ENCODE assay signal across 21 mouse cellular contexts in genomic region chr7:6415442-6415787, GRCm38 (mm10). TPM values are rescaled to one million over a fixed set of nuclear protein-coding genes. Genes with fewer than 3 reads are reported as not detected.
A peak's percentile ranks its signal among the peaks of the same experiment; 100 is the strongest.
DNase-seq lines count a peak whose midpoint lies in the region; ATAC-seq lines count a peak whose summit lies in the region.
"Had no signal": no experiment of that assay in that cellular context is flagged by ENCODE, and none has a peak within 500 bp of the region (broad histone marks: within the 10 kb centered on the region; RNA-seq: fewer than 3 reads in every experiment).

No protein-coding gene starts in this region.

- no peaks in the 10 kb centered on the region for H3K9me3 ChIP-seq in forebrain, embryonic 14.5 days (replicated peaks; ENCODE audit: control insufficient read depth, low read length)
- no peaks in the 10 kb centered on the region for H3K9me3 ChIP-seq in hindbrain, embryonic 16.5 days (ENCODE audit: control insufficient read depth, low read length)
- no peaks in the 10 kb centered on the region for H3K9me3 ChIP-seq in neural tube, embryonic 12.5 days
- no peaks in the 10 kb centered on the region for H3K9me3 ChIP-seq in liver, embryonic 11.5 days (ENCODE audit: control insufficient read depth, low read length)
- 0 out of 2 replicates have a peak, but pooled peaks cover 4% of the 10 kb centered on the region for H3K9me3 ChIP-seq in heart, embryonic 12.5 days (replicated peaks)
- H3K9me3 ChIP-seq: limb, embryonic 12.5 days had no signal

- H3K36me3 ChIP-seq in forebrain, embryonic 14.5 days (ENCODE audit: control insufficient read depth, insufficient read depth, low read length), result no peaks in the 10 kb centered on the region
- H3K36me3 ChIP-seq in hindbrain, embryonic 16.5 days (ENCODE audit: control insufficient read depth, insufficient read depth, low read length), result no peaks in the 10 kb centered on the region
- no peaks in the 10 kb centered on the region for H3K36me3 ChIP-seq in neural tube, embryonic 12.5 days
- H3K36me3 ChIP-seq in liver, embryonic 11.5 days (ENCODE audit: control insufficient read depth, insufficient read depth, low read length), result no peaks in the 10 kb centered on the region
- H3K36me3 ChIP-seq in heart, embryonic 12.5 days, result no peaks in the 10 kb centered on the region
- H3K36me3 ChIP-seq: heart, embryonic 13.5 days; limb, embryonic 12.5 days had no signal

- peak overlapping the region; percentile 46 for H3K4me2 ChIP-seq in forebrain, embryonic 14.5 days (ENCODE audit: low read length)
- peak overlapping the region; percentile 61 for H3K4me2 ChIP-seq in hindbrain, embryonic 16.5 days (ENCODE audit: low read length)
- peak overlapping the region; percentile 53 for H3K4me2 ChIP-seq in neural tube, embryonic 12.5 days (replicated peaks)
- no peak overlapping the region for H3K4me2 ChIP-seq in liver, embryonic 11.5 days
- H3K4me2 ChIP-seq in heart, embryonic 12.5 days, result no peak overlapping the region
- H3K4me2 ChIP-seq: heart, embryonic 13.5 days; limb, embryonic 12.5 days had no signal

- peak overlapping the region; percentile 50 for H3K9ac ChIP-seq in forebrain, embryonic 14.5 days (ENCODE audit: low read length)
- H3K9ac ChIP-seq in hindbrain, embryonic 16.5 days (ENCODE audit: low read depth, low read length), result peak overlapping the region; percentile 68
- peak overlapping the region; percentile 38; the same call in 1 of the 2 replicates for H3K9ac ChIP-seq in neural tube, embryonic 12.5 days
- no peak overlapping the region for H3K9ac ChIP-seq in liver, embryonic 11.5 days (ENCODE audit: low read depth, low read length)
- no peak overlapping the region for H3K9ac ChIP-seq in heart, embryonic 12.5 days
- H3K9ac ChIP-seq: heart, embryonic 13.5 days; limb, embryonic 12.5 days; liver, postnatal 0 days had no signal

- H3K4me3 ChIP-seq in forebrain, embryonic 14.5 days (ENCODE audit: low read depth, low read length), result peak overlapping the region; percentile 27
- H3K4me3 ChIP-seq in hindbrain, embryonic 16.5 days (ENCODE audit: low read length), result peak overlapping the region; percentile 44
- peak overlapping the region; percentile 18 for H3K4me3 ChIP-seq in neural tube, embryonic 12.5 days
- no peak overlapping the region for H3K4me3 ChIP-seq in liver, embryonic 11.5 days (ENCODE audit: low read depth, low read length)
- no peak overlapping the region for H3K4me3 ChIP-seq in heart, embryonic 12.5 days
- H3K4me3 ChIP-seq: heart, embryonic 13.5 days; limb, embryonic 12.5 days; myocyte had no signal

- no peaks in the 10 kb centered on the region for H3K27me3 ChIP-seq in forebrain, embryonic 14.5 days (replicated peaks; ENCODE audit: control insufficient read depth, insufficient read depth, low read length)
- H3K27me3 ChIP-seq in hindbrain, embryonic 16.5 days (replicated peaks; ENCODE audit: control insufficient read depth, insufficient read depth, low read length), result no peaks in the 10 kb centered on the region
- H3K27me3 ChIP-seq in neural tube, embryonic 12.5 days (replicated peaks), result no peaks in the 10 kb centered on the region
- H3K27me3 ChIP-seq in liver, embryonic 11.5 days (replicated peaks; ENCODE audit: control insufficient read depth, insufficient read depth, low read length), result no peaks in the 10 kb centered on the region
- H3K27me3 ChIP-seq in heart, embryonic 12.5 days (replicated peaks), result peaks cover 18% of the 10 kb centered on the region

- no peak overlapping the region for H3K27ac ChIP-seq in forebrain, embryonic 14.5 days (ENCODE audit: low read depth, low read length)
- 0 out of 2 replicates have a peak overlapping the region, but pooled peaks have one; percentile 61 for H3K27ac ChIP-seq in hindbrain, embryonic 16.5 days (ENCODE audit: low read depth, low read length)
- no peak overlapping the region for H3K27ac ChIP-seq in neural tube, embryonic 12.5 days
- H3K27ac ChIP-seq in liver, embryonic 11.5 days (ENCODE audit: low read depth, low read length), result no peak overlapping the region
- no peak overlapping the region for H3K27ac ChIP-seq in heart, embryonic 12.5 days (ENCODE audit: poor library complexity, severe bottlenecking)
- H3K27ac ChIP-seq: heart, embryonic 13.5 days; kidney, postnatal 0 days; limb, embryonic 12.5 days; macrophage; stomach, postnatal 0 days had no signal

- no peaks in the 10 kb centered on the region for H3K4me1 ChIP-seq in forebrain, embryonic 14.5 days (ENCODE audit: control insufficient read depth, insufficient read depth, low read length)
- H3K4me1 ChIP-seq in hindbrain, embryonic 16.5 days (ENCODE audit: control insufficient read depth, insufficient read depth, low read depth, low read length), result no peaks in the 10 kb centered on the region
- no peaks in the 10 kb centered on the region for H3K4me1 ChIP-seq in neural tube, embryonic 12.5 days
- H3K4me1 ChIP-seq in liver, embryonic 11.5 days (replicated peaks; ENCODE audit: control insufficient read depth, insufficient read depth, low read length), result no peaks in the 10 kb centered on the region
- no peaks in the 10 kb centered on the region for H3K4me1 ChIP-seq in heart, embryonic 12.5 days (replicated peaks)
- H3K4me1 ChIP-seq: heart, embryonic 13.5 days; limb, embryonic 12.5 days had no signal

- WGBS in forebrain, embryonic 14.5 days, result 17% methylated on average over 8 of the region's 8 CpGs
- 16% methylated on average over 8 of the region's 8 CpGs for WGBS in hindbrain, embryonic 16.5 days
- 18% methylated on average over 8 of the region's 8 CpGs for WGBS in neural tube, embryonic 12.5 days
- WGBS in liver, embryonic 11.5 days, result 17% methylated on average over 8 of the region's 8 CpGs
- WGBS in heart, embryonic 12.5 days, result 19% methylated on average over 8 of the region's 8 CpGs

- DNase-seq in frontal cortex, adult 2 months (ENCODE audit: extremely low spot score in 1 of 2, low spot score in 1 of 2), result no peak
- DNase-seq in forebrain, embryonic 14.5 days (ENCODE audit: low spot score), result no peak
- no peak for DNase-seq in liver, embryonic 11.5 days (ENCODE audit: low spot score)
- no peak for DNase-seq in left cerebral cortex, postnatal 25 days (ENCODE audit: low spot score in 2 of 2)
- DNase-seq: cerebellum, adult 9-10 months; gastrocnemius, postnatal 14 days; liver, postnatal 0 days had no signal

- ATAC-seq in frontal cortex, adult (ENCODE audit: low TSS enrichment), result 0 out of 2 replicates have a peak, but pooled peaks have one; percentile 27
- peak; percentile 38; the same call in 1 of the 2 replicates for ATAC-seq in forebrain, embryonic 14.5 days
- peak; percentile 71 for ATAC-seq in hindbrain, embryonic 16.5 days
- ATAC-seq in neural tube, embryonic 12.5 days (ENCODE audit: low FRiP score, low read depth), result peak; percentile 45
- ATAC-seq in liver, embryonic 11.5 days (replicated peaks; ENCODE audit: low FRiP score), result no peak
- no peak for ATAC-seq in heart, embryonic 12.5 days (ENCODE audit: insufficient number of reproducible peaks, low FRiP score)
- ATAC-seq: liver, postnatal 0 days; Patski had no signal

- intact Hi-C loops in left cerebral cortex, postnatal 25 days (cut with DNase I), result no loop called here

RNA-seq across cellular contexts. Expression of gene Gm20715, which starts 5.3 kb away (rescaled TPM):
- polyA plus RNA-seq in frontal cortex, adult 2 months (2012; rRNA removed), result 0.21 and 0.24 TPM in 2 replicates
- polyA plus RNA-seq in forebrain, embryonic 14.5 days (2014; fragmentation: Nextera tagmentation; extraction: Ambion mirVana), result not detected in 2 replicates
- not detected in 2 replicates for polyA plus RNA-seq in hindbrain, embryonic 16.5 days (2015; fragmentation: Nextera tagmentation; extraction: Ambion mirVana)
- polyA plus RNA-seq in neural tube, embryonic 12.5 days (2016; fragmentation: Nextera tagmentation; extraction: Ambion mirVana), result not detected in 2 replicates
- not detected in 2 replicates for polyA plus RNA-seq in liver, embryonic 11.5 days (2014; fragmentation: Nextera tagmentation; extraction: Ambion mirVana)
- under 1 TPM; 0.09 to 0.16 TPM for total RNA-seq in left cerebral cortex, postnatal 25 days (2021)
- not detected in 2 replicates for polyA plus RNA-seq in heart, embryonic 12.5 days (2016; fragmentation: Nextera tagmentation; extraction: Ambion mirVana)
- total RNA-seq: adrenal gland, adult 18-20 months; gastrocnemius, postnatal 14 days had no signal
- polyA plus RNA-seq: embryonic facial prominence, embryonic 11.5 days; heart, embryonic 13.5 days; kidney, postnatal 0 days; limb, embryonic 12.5 days; liver, postnatal 0 days; macrophage; myocyte; Patski; spleen, adult 2 months; stomach, postnatal 0 days had no signal

RNA-seq across cellular contexts. Expression of gene Smim17, which starts 16.9 kb away (rescaled TPM):
- 7.0 and 8.9 TPM in 2 replicates for polyA plus RNA-seq in frontal cortex, adult 2 months (2012; rRNA removed)
- polyA plus RNA-seq in forebrain, embryonic 14.5 days (2014; fragmentation: Nextera tagmentation; extraction: Ambion mirVana), result 3.0 and 3.5 TPM in 2 replicates
- 7.2 and 9.5 TPM in 2 replicates for polyA plus RNA-seq in hindbrain, embryonic 16.5 days (2015; fragmentation: Nextera tagmentation; extraction: Ambion mirVana)
- polyA plus RNA-seq in neural tube, embryonic 12.5 days (2016; fragmentation: Nextera tagmentation; extraction: Ambion mirVana), result 1.5 and 1.7 TPM in 2 replicates
- 0.27 TPM in 1 of 2 replicates, not detected in the other for polyA plus RNA-seq in liver, embryonic 11.5 days (2014; fragmentation: Nextera tagmentation; extraction: Ambion mirVana)
- total RNA-seq in left cerebral cortex, postnatal 25 days (2021), result 10 to 100 TPM; 15.8 to 17.0 TPM
- polyA plus RNA-seq in heart, embryonic 12.5 days (2016; fragmentation: Nextera tagmentation; extraction: Ambion mirVana), result 0.15 and 0.39 TPM in 2 replicates
- polyA plus RNA-seq: embryonic facial prominence, embryonic 11.5 days; heart, embryonic 13.5 days; kidney, postnatal 0 days; liver, postnatal 0 days; macrophage; myocyte; spleen, adult 2 months had no signal

RNA-seq across cellular contexts. Expression of gene Olfr1344, which starts 23.1 kb away (rescaled TPM):
- 3.4 TPM in 2 replicates for polyA plus RNA-seq in frontal cortex, adult 2 months (2012; rRNA removed)
- 0.14 TPM in 1 of 2 replicates, not detected in the other for polyA plus RNA-seq in forebrain, embryonic 14.5 days (2014; fragmentation: Nextera tagmentation; extraction: Ambion mirVana)
- 0.31 and 0.39 TPM in 2 replicates for polyA plus RNA-seq in hindbrain, embryonic 16.5 days (2015; fragmentation: Nextera tagmentation; extraction: Ambion mirVana)
- polyA plus RNA-seq in neural tube, embryonic 12.5 days (2016; fragmentation: Nextera tagmentation; extraction: Ambion mirVana), result not detected in 2 replicates
- 0.08 TPM in 1 of 2 replicates, not detected in the other for polyA plus RNA-seq in liver, embryonic 11.5 days (2014; fragmentation: Nextera tagmentation; extraction: Ambion mirVana)
- 1 to 10 TPM in 1 of 2 experiments, under 1 TPM in 1; 0.46 to 1.7 TPM for total RNA-seq in left cerebral cortex, postnatal 25 days (2021)
- not detected in 2 replicates for polyA plus RNA-seq in heart, embryonic 12.5 days (2016; fragmentation: Nextera tagmentation; extraction: Ambion mirVana)
- total RNA-seq: adrenal gland, adult 18-20 months; gastrocnemius, postnatal 14 days had no signal
- polyA plus RNA-seq: embryonic facial prominence, embryonic 11.5 days; heart, embryonic 13.5 days; kidney, postnatal 0 days; limb, embryonic 12.5 days; liver, postnatal 0 days; macrophage; myocyte; Patski; spleen, adult 2 months; stomach, postnatal 0 days had no signal

RNA-seq across cellular contexts. Expression of gene Zfp28, which starts 32.3 kb away (rescaled TPM):
- polyA plus RNA-seq in frontal cortex, adult 2 months (2012; rRNA removed), result 9.7 and 13.7 TPM in 2 replicates
- polyA plus RNA-seq in forebrain, embryonic 14.5 days (2014; fragmentation: Nextera tagmentation; extraction: Ambion mirVana), result 15.8 and 18.4 TPM in 2 replicates
- 11.8 and 13.4 TPM in 2 replicates for polyA plus RNA-seq in hindbrain, embryonic 16.5 days (2015; fragmentation: Nextera tagmentation; extraction: Ambion mirVana)
- polyA plus RNA-seq in neural tube, embryonic 12.5 days (2016; fragmentation: Nextera tagmentation; extraction: Ambion mirVana), result 15.5 and 15.6 TPM in 2 replicates
- 4.7 and 5.8 TPM in 2 replicates for polyA plus RNA-seq in liver, embryonic 11.5 days (2014; fragmentation: Nextera tagmentation; extraction: Ambion mirVana)
- total RNA-seq in left cerebral cortex, postnatal 25 days (2021), result 1 to 10 TPM; 6.3 to 6.4 TPM
- 7.3 and 10.7 TPM in 2 replicates for polyA plus RNA-seq in heart, embryonic 12.5 days (2016; fragmentation: Nextera tagmentation; extraction: Ambion mirVana)

RNA-seq across cellular contexts. Expression of gene Olfr1336, which starts 40.6 kb away (rescaled TPM):
- 0.02 TPM in 1 of 2 replicates, not detected in the other for polyA plus RNA-seq in frontal cortex, adult 2 months (2012; rRNA removed)
- not detected in 2 replicates for polyA plus RNA-seq in forebrain, embryonic 14.5 days (2014; fragmentation: Nextera tagmentation; extraction: Ambion mirVana)
- polyA plus RNA-seq in hindbrain, embryonic 16.5 days (2015; fragmentation: Nextera tagmentation; extraction: Ambion mirVana), result not detected in 2 replicates
- polyA plus RNA-seq in neural tube, embryonic 12.5 days (2016; fragmentation: Nextera tagmentation; extraction: Ambion mirVana), result not detected in 2 replicates
- polyA plus RNA-seq in liver, embryonic 11.5 days (2014; fragmentation: Nextera tagmentation; extraction: Ambion mirVana), result not detected in 2 replicates
- not detected for total RNA-seq in left cerebral cortex, postnatal 25 days (2021)
- not detected in 2 replicates for polyA plus RNA-seq in heart, embryonic 12.5 days (2016; fragmentation: Nextera tagmentation; extraction: Ambion mirVana)
- total RNA-seq: adrenal gland, adult 18-20 months; gastrocnemius, postnatal 14 days had no signal
- polyA plus RNA-seq: embryonic facial prominence, embryonic 11.5 days; heart, embryonic 13.5 days; kidney, postnatal 0 days; limb, embryonic 12.5 days; liver, postnatal 0 days; macrophage; myocyte; spleen, adult 2 months; stomach, postnatal 0 days had no signal

Comparison
In these comparisons a context has a peak if more than half of its experiments do, and no peak if none do; other contexts are left out.
1. ATAC-seq: peak in frontal cortex, adult (single experiment), forebrain, embryonic 14.5 days (single experiment), hindbrain, embryonic 16.5 days (single experiment) and neural tube, embryonic 12.5 days (single experiment); none in liver, embryonic 11.5 days (single experiment) and heart, embryonic 12.5 days (single experiment).
2. H3K4me2 ChIP-seq: peak in forebrain, embryonic 14.5 days (single experiment), hindbrain, embryonic 16.5 days (single experiment) and neural tube, embryonic 12.5 days (single experiment); none in liver, embryonic 11.5 days (single experiment) and heart, embryonic 12.5 days (single experiment).
3. H3K4me3 ChIP-seq: peak in forebrain, embryonic 14.5 days (single experiment), hindbrain, embryonic 16.5 days (single experiment) and neural tube, embryonic 12.5 days (single experiment); none in liver, embryonic 11.5 days (single experiment) and heart, embryonic 12.5 days (single experiment).
4. H3K9ac ChIP-seq: peak in forebrain, embryonic 14.5 days (single experiment), hindbrain, embryonic 16.5 days (single experiment) and neural tube, embryonic 12.5 days (single experiment); none in liver, embryonic 11.5 days (single experiment) and heart, embryonic 12.5 days (single experiment).